Mouse (Mus musculus): Measurements from ENCODE around the gene A930017K11Rik.

DNA sequence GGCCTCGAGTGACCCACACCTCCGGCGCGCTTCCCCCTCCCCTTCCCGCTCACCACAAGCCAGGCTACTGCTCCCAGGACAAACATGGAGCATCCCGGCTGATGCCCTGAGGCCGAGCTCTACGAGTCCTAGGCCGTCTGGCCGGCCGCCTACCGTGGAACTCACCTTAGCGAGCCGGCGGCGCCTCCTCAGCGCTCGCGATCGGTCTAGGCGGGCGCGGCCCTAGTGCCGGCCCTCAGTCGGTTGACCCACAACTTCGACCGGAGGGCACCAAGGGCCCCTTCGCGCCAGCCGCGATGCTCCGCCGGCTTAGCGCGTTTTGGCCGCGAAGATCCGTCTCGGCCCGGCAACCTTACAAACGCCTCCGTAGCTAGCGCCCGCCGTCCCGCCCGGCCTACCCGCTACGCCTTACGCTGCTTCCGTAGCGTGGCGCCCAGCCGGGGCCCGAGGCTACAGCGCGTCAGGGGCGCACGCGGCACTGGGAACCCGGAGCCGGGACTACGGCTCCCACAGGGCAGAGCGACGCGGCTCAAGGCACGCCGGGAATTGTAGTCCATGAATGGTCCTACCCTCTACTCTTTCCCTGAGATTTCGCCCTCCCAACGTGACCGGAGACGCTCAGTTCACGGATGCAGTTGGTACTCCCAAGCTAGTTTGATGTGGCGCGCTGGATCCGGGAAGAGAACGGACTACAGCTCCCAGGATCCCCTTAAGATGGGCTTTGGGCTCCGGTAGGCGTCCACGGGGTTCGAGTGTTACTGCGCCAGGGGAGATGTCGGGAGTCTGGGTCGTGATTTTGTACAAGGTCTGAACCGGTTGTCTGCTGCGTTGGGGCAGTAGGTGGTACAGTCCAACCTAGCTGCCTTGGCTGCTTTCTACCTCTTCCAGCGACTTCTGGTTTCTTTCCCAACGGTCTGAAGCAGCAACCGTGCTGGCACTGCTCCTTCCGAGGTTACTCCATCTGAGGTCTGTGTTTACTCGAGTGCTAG lies 33.2 kb upstream of the A930017K11Rik start, which contains the start of gene Capn15:
- TF ChIP-seq CTCF (conservative IDR thresholded peaks at IDR 0.05; ENCODE audit: low read length) (no peak), NANOG (IDR thresholded peaks at IDR 0.05; ENCODE audit: borderline replicate concordance, low read length) (no peak), POU5F1 (IDR thresholded peaks at IDR 0.05; ENCODE audit: borderline replicate concordance, low read length) (no peak)

All from E14TG2a.4 (cell line).